Mouse (Mus musculus): ENCODE measurements at regions not wholly inside any gene's neighbourhood (a gene's known extent, or its start where the extent isn't known, plus 50 kb on each side); places are given as distances from the start of the nearest gene placed in this dataset.

GRCm38 (mm10) chr5:45198408-45198807 lies 251.6 kb downstream of the Qdpr start:
- TF ChIP-seq POLR2A (IDR thresholded peaks at IDR 0.05; ENCODE audit: borderline replicate concordance, control insufficient read depth, low read depth, low read length) (no peak), CTCF (IDR thresholded peaks at IDR 0.05; ENCODE audit: control insufficient read depth, insufficient read depth, low read length) (no peak)
